In genomic region chr5:64230507-64231041, GRCm38 (mm10) we compare ENCODE assay signal across 8 mouse cellular contexts.
DNase-seq lines count a peak whose midpoint lies in the region; ATAC-seq and TF ChIP-seq lines count a peak whose summit lies in the region.

No protein-coding gene starts in this region.

- H3K27me3 ChIP-seq in cerebellum, adult 2 months (ENCODE audit: control insufficient read depth, insufficient read depth, low read length), result no peaks in the 10 kb centered on the region
- H3K27me3 ChIP-seq in thymus, adult 2 months (ENCODE audit: control insufficient read depth, insufficient read depth, low read length), result no peaks in the 10 kb centered on the region
- no peaks in the 10 kb centered on the region for H3K27me3 ChIP-seq in limb, embryonic 10.5 days (ENCODE audit: low read depth, poor library complexity, severe bottlenecking)
- H3K27me3 ChIP-seq in midbrain, embryonic 14.5 days (ENCODE audit: control insufficient read depth, insufficient read depth, low read length), result no peaks in the 10 kb centered on the region

- WGBS in cerebellum, adult 2 months, result 2% methylated on average over 32 of the region's 33 CpGs
- WGBS in thymus, adult 2 months, result under 1% methylated on average over 17 of the region's 33 CpGs
- WGBS in limb, embryonic 10.5 days, result 0% methylated on average over 30 of the region's 33 CpGs
- WGBS in midbrain, embryonic 14.5 days, result 1% methylated on average over 31 of the region's 33 CpGs

- peak overlapping the region; percentile 97 for H3K4me2 ChIP-seq in midbrain, embryonic 14.5 days (ENCODE audit: low read length)

- H3K27ac ChIP-seq in cerebellum, adult 2 months (ENCODE audit: insufficient read depth, low read length), result no peak overlapping the region
- H3K27ac ChIP-seq in thymus, adult 2 months (ENCODE audit: control insufficient read depth, insufficient read depth, low read length), result peak overlapping the region; percentile 29; the same call in 1 of the 2 replicates
- H3K27ac ChIP-seq in limb, embryonic 10.5 days, result peak overlapping the region; percentile 95
- H3K27ac ChIP-seq in midbrain, embryonic 14.5 days (replicated peaks; ENCODE audit: low read depth, low read length), result 0 out of 2 replicates have a peak overlapping the region, but pooled peaks have one; percentile 41

- H3K4me3 ChIP-seq in cerebellum, adult 2 months (replicated peaks; ENCODE audit: insufficient read depth, low read depth, low read length), result peak overlapping the region; percentile 49
- H3K4me3 ChIP-seq in thymus, adult 2 months (ENCODE audit: control insufficient read depth, insufficient read depth, low read length), result peak overlapping the region; percentile 96
- peak overlapping the region; percentile 82 for H3K4me3 ChIP-seq in limb, embryonic 10.5 days
- peak overlapping the region; percentile 68 for H3K4me3 ChIP-seq in midbrain, embryonic 14.5 days (replicated peaks; ENCODE audit: low read depth, low read length)

- no peak for TF ChIP-seq POLR2A in cerebellum, adult 2 months (IDR thresholded peaks at IDR 0.05; ENCODE audit: borderline replicate concordance, insufficient read depth, low read length)
- no peak for TF ChIP-seq POLR2A in thymus, adult 2 months (IDR thresholded peaks at IDR 0.05; ENCODE audit: control insufficient read depth, extremely low read depth, insufficient read depth, low read length, poor library complexity)

- H3K9ac ChIP-seq in midbrain, embryonic 14.5 days (replicated peaks; ENCODE audit: low read length), result peak overlapping the region; percentile 72

- TF ChIP-seq CTCF in cerebellum, adult 2 months (IDR thresholded peaks at IDR 0.05; ENCODE audit: borderline replicate concordance, insufficient read depth, low read depth, low read length), result no peak
- TF ChIP-seq CTCF in thymus, adult 2 months (IDR thresholded peaks at IDR 0.05; ENCODE audit: borderline replicate concordance, control insufficient read depth, extremely low read depth, insufficient read depth, low read length, poor library complexity), result no peak

- DNase-seq in cerebellum, adult 2 months, result peak; percentile 11 to 14
- no peak for DNase-seq in cerebellum, adult 11 months
- DNase-seq in thymus, adult 2 months, result peak; percentile 53
- DNase-seq in thymus, postnatal 25 days, result no peak
- peak; percentile 35 for DNase-seq in forelimb bud, embryonic 11.5 days (ENCODE audit: low read depth, low spot score)
- DNase-seq in limb, embryonic 10.5 days (ENCODE audit: low spot score), result no peak
- peak; percentile 65 for DNase-seq in midbrain, embryonic 14.5 days
- no peak for DNase-seq in natural killer cell, adult 2 months (ENCODE audit: low spot score in 2 of 2)

- peak; percentile 66 for ATAC-seq in midbrain, embryonic 14.5 days (ENCODE audit: low FRiP score, low TSS enrichment)

- no peaks in the 10 kb centered on the region for H3K36me3 ChIP-seq in thymus, adult 2 months (ENCODE audit: control insufficient read depth, insufficient read depth, low read length)
- H3K36me3 ChIP-seq in limb, embryonic 10.5 days, result no peaks in the 10 kb centered on the region
- H3K36me3 ChIP-seq in midbrain, embryonic 14.5 days (ENCODE audit: control insufficient read depth, insufficient read depth, low read length), result no peaks in the 10 kb centered on the region

- no peaks in the 10 kb centered on the region for H3K9me3 ChIP-seq in limb, embryonic 10.5 days (replicated peaks)
- H3K9me3 ChIP-seq in midbrain, embryonic 14.5 days (ENCODE audit: control insufficient read depth, low read length), result no peaks in the 10 kb centered on the region

- H3K4me1 ChIP-seq in cerebellum, adult 2 months (ENCODE audit: control insufficient read depth, insufficient read depth, low read length), result no peaks in the 10 kb centered on the region
- peaks cover 21% of the 10 kb centered on the region for H3K4me1 ChIP-seq in thymus, adult 2 months (replicated peaks; ENCODE audit: control insufficient read depth, insufficient read depth, low read length)
- peaks cover 22% of the 10 kb centered on the region for H3K4me1 ChIP-seq in limb, embryonic 10.5 days
- H3K4me1 ChIP-seq in midbrain, embryonic 14.5 days (ENCODE audit: control insufficient read depth, insufficient read depth, low read length), result peaks cover 7% of the 10 kb centered on the region; the same call in 1 of the 2 replicates

Comparison
In these comparisons a context has a peak if more than half of its experiments do, and no peak if none do; other contexts are left out.
1. DNase-seq: peak in cerebellum, adult 2 months (2 of 2), thymus, adult 2 months (single experiment), forelimb bud, embryonic 11.5 days (single experiment) and midbrain, embryonic 14.5 days (single experiment); none in cerebellum, adult 11 months (single experiment), thymus, postnatal 25 days (single experiment), limb, embryonic 10.5 days (single experiment) and natural killer cell, adult 2 months (0 of 2).
2. Peak in every context shown above with its lines, with median percentiles within 50 percentile points of each other: H3K4me3 ChIP-seq.